Mouse (Mus musculus): ENCODE results near the gene Sdccag8. TPM values are rescaled to one million over a fixed set of nuclear protein-coding genes. Genes with fewer than 3 reads are reported as not detected.

Gene Sdccag8
- polyA plus RNA-seq, 1 experiment from 2014 or later: 25.4 TPM

- Histone ChIP-seq H3K4me1 (replicated peaks) (peaks cover 4% of the 10 kb centered on the region; the same call in 1 of the 2 replicates), H3K36me3 (peaks cover 5% of the 10 kb centered on the region), H3K9ac (no peak overlapping the region), H3K4me3 (no peak overlapping the region), H3K27me3 (no peaks in the 10 kb centered on the region), H3K4me2 (no peak overlapping the region), H3K9me3 (no peaks in the 10 kb centered on the region), H3K27ac (replicated peaks) (no peak overlapping the region)
- ATAC-seq (ENCODE audit: low read depth): peak; percentile 65; the same call in 1 of the 2 replicates
- 52% methylated on average over 8 of the region's 8 CpGs for WGBS
Measured at GRCm38 (mm10) chr1:177067123-177067646, 252.7 kb downstream of the Sdccag8 start.

DNA sequence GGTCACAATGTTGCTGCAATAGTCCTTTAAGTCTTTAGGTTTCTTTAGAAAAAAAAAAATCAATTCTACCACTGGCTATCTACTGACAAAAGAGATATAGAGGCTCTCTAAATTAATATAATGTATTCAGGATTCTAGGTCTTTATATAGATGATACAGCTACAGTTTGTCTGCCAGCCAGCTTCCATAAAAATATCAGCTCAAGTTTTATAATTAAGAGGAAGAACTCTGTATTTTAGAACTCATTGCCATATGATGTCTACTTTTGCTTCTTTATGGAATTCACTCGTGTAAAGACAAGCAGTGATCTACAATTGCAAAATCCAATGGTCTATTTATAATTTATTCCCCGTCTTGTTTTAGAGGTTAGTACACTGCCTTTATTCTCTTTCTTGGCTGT, 254.7 kb downstream of the Sdccag8 start:
- no peak overlapping the region for H3K27ac ChIP-seq (replicated peaks)
- H3K9me3 ChIP-seq: no peaks in the 10 kb centered on the region
- peaks cover 4% of the 10 kb centered on the region; the same call in 1 of the 2 replicates for H3K4me1 ChIP-seq (replicated peaks)
- H3K27me3 ChIP-seq: no peaks in the 10 kb centered on the region
- H3K36me3 ChIP-seq: peaks cover 3% of the 10 kb centered on the region
- WGBS: 96% methylated on average over 2 of the region's 2 CpGs
- H3K4me3 ChIP-seq: no peak overlapping the region
- no peak overlapping the region for H3K4me2 ChIP-seq
- ATAC-seq (ENCODE audit: low read depth): no peak
- H3K9ac ChIP-seq: no peak overlapping the region

MicroRNAs encoded within 50 kb of the gene (microRNA counts, 519-probe panel; counts per million panel counts)
- microRNA mmu-miR-350: 4,276 counts per million, percentile 72 among the panel's probes with 10 or more counts

Small RNA genes within 50 kb of the gene (microRNA-seq; reads per million reads assigned to microRNA genes)
- gene Gm25993 (not detected), gene Mir350 (442 reads per million, percentile 74 among the genes with 10 or more reads in this experiment)

Other genes starting within 250 kb of the Sdccag8 start
- gene Cep170, start 593 bp upstream of the Sdccag8 start, polyA plus RNA-seq (2015; fragmentation: Nextera tagmentation; extraction: Ambion mirVana): 97.8 and 101 TPM in 2 replicates

All from neural tube, embryonic 13.5 days (tissue).